Mouse (Mus musculus): ENCODE results near the gene Abca14. TPM values are rescaled to one million over a fixed set of nuclear protein-coding genes. Genes with fewer than 3 reads are reported as not detected.

Gene Abca14
- polyA plus RNA-seq, 1 experiment from 2014 or later = not detected

- H3K27ac ChIP-seq = no peak overlapping the region
- H3K36me3 ChIP-seq (ENCODE audit: inconsistent target) = no peaks in the 10 kb centered on the region
- WGBS (ENCODE audit: missing documents) = 95% methylated on average over 5 of the region's 5 CpGs
- no peaks in the 10 kb centered on the region for H3K79me2 ChIP-seq (ENCODE audit: inconsistent target)
- H3K4me3 ChIP-seq (ENCODE audit: inconsistent target) = no peak overlapping the region
These were observed 14.8 kb upstream of the Abca14 start for GRCm38 (mm10) chr7:120188946-120189345.

GRCm38 (mm10) chr7:120189369-120190149 lies 14.2 kb upstream of the Abca14 start:
- no peaks in the 10 kb centered on the region for H3K36me3 ChIP-seq (ENCODE audit: inconsistent target)
- no peak overlapping the region for H3K4me3 ChIP-seq (ENCODE audit: inconsistent target)
- no peaks in the 10 kb centered on the region for H3K79me2 ChIP-seq (ENCODE audit: inconsistent target)
- 79% methylated on average over 8 of the region's 8 CpGs for WGBS (ENCODE audit: missing documents)
- no peak overlapping the region for H3K27ac ChIP-seq

DNA sequence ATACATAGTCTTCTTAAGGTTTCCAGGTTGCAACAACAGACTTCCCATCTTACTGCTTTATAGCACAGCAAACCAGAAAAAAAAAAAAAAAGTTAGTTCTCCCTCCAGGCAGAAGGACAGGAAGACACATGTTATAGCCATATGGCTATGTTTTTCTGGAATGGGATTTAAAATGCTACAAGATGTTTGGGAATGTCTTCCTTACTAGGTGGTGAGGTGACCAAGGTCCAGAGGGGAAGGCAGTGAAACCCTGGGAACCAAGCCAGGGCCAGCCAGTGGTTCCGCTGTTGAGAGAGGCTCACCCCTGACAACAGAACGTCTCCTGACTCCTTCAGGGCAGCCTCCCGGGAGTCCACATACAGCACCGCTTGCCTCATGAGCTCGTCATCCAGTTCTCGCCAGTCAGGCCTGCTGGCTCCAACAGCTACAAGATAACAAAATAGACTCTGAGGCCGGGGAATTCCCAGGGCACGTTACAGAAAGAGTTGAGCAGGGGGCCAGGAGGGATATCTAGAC lies 13.6 kb upstream of the Abca14 start:
- no peak overlapping the region for H3K27ac ChIP-seq
- WGBS (ENCODE audit: missing documents) = 87% methylated on average over 8 of the region's 8 CpGs

GRCm38 (mm10) chr7:120192207-120192606 lies 11.6 kb upstream of the Abca14 start:
- H3K36me3 ChIP-seq (ENCODE audit: inconsistent target) = no peaks in the 10 kb centered on the region
- no peak overlapping the region for H3K27ac ChIP-seq
- 57% methylated on average over 3 of the region's 3 CpGs for WGBS (ENCODE audit: missing documents)
- no peak overlapping the region for H3K4me3 ChIP-seq (ENCODE audit: inconsistent target)
- H3K79me2 ChIP-seq (ENCODE audit: inconsistent target) = no peaks in the 10 kb centered on the region

More for the DNA sequence above, 13.6 kb upstream of the Abca14 start:
- no peak overlapping the region for H3K4me3 ChIP-seq (ENCODE audit: inconsistent target)
- no peaks in the 10 kb centered on the region for H3K79me2 ChIP-seq (ENCODE audit: inconsistent target)
- H3K36me3 ChIP-seq (ENCODE audit: inconsistent target) = no peaks in the 10 kb centered on the region

GRCm38 (mm10) chr7:120192816-120193215 lies 10.9 kb upstream of the Abca14 start:
- H3K79me2 ChIP-seq (ENCODE audit: inconsistent target) = no peaks in the 10 kb centered on the region
- WGBS (ENCODE audit: missing documents) = 95% methylated on average over 4 of the region's 6 CpGs
- no peaks in the 10 kb centered on the region for H3K36me3 ChIP-seq (ENCODE audit: inconsistent target)
- no peak overlapping the region for H3K27ac ChIP-seq
- H3K4me3 ChIP-seq (ENCODE audit: inconsistent target) = no peak overlapping the region

- WGBS (ENCODE audit: missing documents) = 91% methylated on average over 4 of the region's 4 CpGs
- no peaks in the 10 kb centered on the region for H3K36me3 ChIP-seq (ENCODE audit: inconsistent target)
- H3K79me2 ChIP-seq (ENCODE audit: inconsistent target) = no peaks in the 10 kb centered on the region
- H3K4me3 ChIP-seq (ENCODE audit: inconsistent target) = no peak overlapping the region
- H3K27ac ChIP-seq = no peak overlapping the region
These were observed 8.6 kb upstream of the Abca14 start for GRCm38 (mm10) chr7:120195207-120195606.

DNA sequence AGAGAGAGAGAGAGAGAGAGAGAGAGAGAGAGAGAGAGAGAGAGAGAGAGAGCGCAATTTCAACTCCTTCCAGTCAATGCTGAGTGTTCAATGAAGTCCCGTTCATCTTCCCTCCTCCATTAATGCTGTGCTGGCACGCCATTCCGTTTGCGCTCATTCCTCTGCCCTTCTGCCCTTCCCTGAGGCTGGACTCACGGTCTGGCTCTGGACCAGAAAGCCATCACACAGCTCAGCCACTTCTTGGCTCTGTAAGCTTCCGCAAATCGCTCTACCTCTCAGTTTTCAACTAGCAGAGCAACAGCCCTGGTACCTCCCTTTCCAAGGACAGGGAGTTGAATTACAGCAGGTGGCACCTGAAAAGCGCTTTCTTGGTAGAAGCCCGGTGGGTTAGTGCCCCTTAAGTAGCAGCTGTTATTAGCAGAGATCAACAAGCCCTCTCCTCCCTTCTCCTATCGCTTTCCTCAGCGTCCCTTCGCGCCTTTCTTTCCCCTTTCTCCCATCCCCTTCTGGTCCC lies 2.5 kb upstream of the Abca14 start:
- H3K27ac ChIP-seq = no peak overlapping the region
- WGBS (ENCODE audit: missing documents) = 8% methylated on average over 14 of the region's 14 CpGs
- H3K79me2 ChIP-seq (ENCODE audit: inconsistent target) = no peaks in the 10 kb centered on the region
- no peaks in the 10 kb centered on the region for H3K36me3 ChIP-seq (ENCODE audit: inconsistent target)
- H3K4me3 ChIP-seq (ENCODE audit: inconsistent target) = no peak overlapping the region

- Histone ChIP-seq H3K4me3 (ENCODE audit: inconsistent target) (no peak within 1 kb of the TSS), H3K27ac (no peak within 1 kb of the TSS), H3K79me2 (ENCODE audit: inconsistent target) (no peaks in the 10 kb centered on the region), H3K36me3 (ENCODE audit: inconsistent target) (no peaks in the 10 kb centered on the region)
- 15% methylated on average over 24 of the region's 26 CpGs for WGBS (ENCODE audit: missing documents)
These were observed 2.0 kb upstream of the Abca14 start, which contains the start of gene Crym for GRCm38 (mm10) chr7:120201771-120202170. TSS of gene Crym (minus strand) at chr7:120202111.

GRCm38 (mm10) chr7:120205989-120206388 lies 2.2 kb downstream of the Abca14 start:
- 23% methylated on average over 9 of the region's 9 CpGs for WGBS (ENCODE audit: missing documents)
- Histone ChIP-seq H3K27ac (no peak overlapping the region), H3K36me3 (ENCODE audit: inconsistent target) (no peaks in the 10 kb centered on the region), H3K79me2 (ENCODE audit: inconsistent target) (no peaks in the 10 kb centered on the region), H3K4me3 (ENCODE audit: inconsistent target) (no peak overlapping the region)

DNA sequence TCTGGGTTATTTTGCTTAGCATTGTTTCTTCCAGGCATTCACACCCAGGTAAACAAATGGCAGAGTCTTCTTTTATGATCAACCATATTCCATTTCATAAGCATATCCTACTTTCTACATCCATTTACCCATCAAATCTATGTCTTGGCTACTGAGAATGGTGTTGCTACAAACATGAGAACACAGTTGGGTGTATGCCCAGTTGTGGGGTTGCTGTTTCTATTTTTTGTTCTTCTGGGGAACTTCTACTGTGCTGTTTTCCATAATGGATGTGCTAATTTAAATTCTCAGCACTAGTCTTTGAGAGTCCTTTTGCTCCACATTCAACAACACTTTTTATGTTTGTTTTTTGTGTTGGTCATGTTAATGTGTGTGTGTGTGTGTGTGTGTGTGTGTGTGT lies 24.8 kb downstream of the Abca14 start:
- Histone ChIP-seq H3K4me3 (ENCODE audit: inconsistent target) (no peak overlapping the region), H3K27ac (no peak overlapping the region), H3K79me2 (ENCODE audit: inconsistent target) (no peaks in the 10 kb centered on the region), H3K36me3 (ENCODE audit: inconsistent target) (no peaks in the 10 kb centered on the region)

- Histone ChIP-seq H3K4me3 (ENCODE audit: inconsistent target) (no peak overlapping the region), H3K27ac (no peak overlapping the region), H3K79me2 (ENCODE audit: inconsistent target) (no peaks in the 10 kb centered on the region), H3K36me3 (ENCODE audit: inconsistent target) (no peaks in the 10 kb centered on the region)
These were observed 37.3 kb downstream of the Abca14 start for GRCm38 (mm10) chr7:120241092-120241491.

GRCm38 (mm10) chr7:120271135-120271991 lies 67.6 kb downstream of the Abca14 start:
- Histone ChIP-seq H3K79me2 (ENCODE audit: inconsistent target) (no peaks in the 10 kb centered on the region), H3K4me3 (ENCODE audit: inconsistent target) (no peak overlapping the region)
- 82% methylated on average over 7 of the region's 7 CpGs for WGBS (ENCODE audit: missing documents)

GRCm38 (mm10) chr7:120272110-120272509 lies 68.3 kb downstream of the Abca14 start:
- no peaks in the 10 kb centered on the region for H3K79me2 ChIP-seq (ENCODE audit: inconsistent target)
- 94% methylated on average over 7 of the region's 7 CpGs for WGBS (ENCODE audit: missing documents)
- H3K4me3 ChIP-seq (ENCODE audit: inconsistent target) = no peak overlapping the region
- no peaks in the 10 kb centered on the region for H3K36me3 ChIP-seq (ENCODE audit: inconsistent target)
- H3K27ac ChIP-seq = no peak overlapping the region

More at GRCm38 (mm10) chr7:120271135-120271991, 67.6 kb downstream of the Abca14 start:
- no peak overlapping the region for H3K27ac ChIP-seq
- no peaks in the 10 kb centered on the region for H3K36me3 ChIP-seq (ENCODE audit: inconsistent target)

GRCm38 (mm10) chr7:120285286-120285685 lies 81.5 kb downstream of the Abca14 start:
- Histone ChIP-seq H3K4me3 (ENCODE audit: inconsistent target) (no peak overlapping the region), H3K79me2 (ENCODE audit: inconsistent target) (no peaks in the 10 kb centered on the region), H3K36me3 (ENCODE audit: inconsistent target) (no peaks in the 10 kb centered on the region), H3K27ac (no peak overlapping the region)
- WGBS (ENCODE audit: missing documents) = 74% methylated on average over 3 of the region's 3 CpGs

DNA sequence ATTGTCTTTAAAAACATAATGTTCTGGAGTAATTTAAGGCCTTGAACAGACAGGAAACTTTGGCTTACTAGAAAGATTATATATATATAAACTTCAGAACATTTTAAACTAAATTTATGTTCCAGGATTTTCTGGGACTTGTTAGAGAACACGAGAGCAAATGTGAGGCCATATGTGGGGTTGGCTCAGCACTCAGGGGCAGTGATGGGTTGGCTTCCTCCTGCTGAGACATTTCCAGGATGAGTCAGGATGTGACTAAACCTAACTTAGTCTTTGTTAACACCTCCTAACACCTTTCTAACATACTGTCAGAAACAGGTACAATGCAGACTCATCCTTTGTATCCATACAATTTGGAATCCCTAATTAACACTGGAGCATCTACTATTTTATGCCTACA lies 112.3 kb downstream of the Abca14 start:
- Histone ChIP-seq H3K36me3 (ENCODE audit: inconsistent target) (no peaks in the 10 kb centered on the region), H3K27ac (no peak overlapping the region), H3K4me3 (ENCODE audit: inconsistent target) (no peak overlapping the region), H3K79me2 (ENCODE audit: inconsistent target) (no peaks in the 10 kb centered on the region)
- whole genome bisulfite sequencing (ENCODE audit: missing documents) = 86% methylated on average over 1 of the region's 1 CpGs
